Mouse (Mus musculus): ENCODE measurements around the gene Chst11. TPM values are rescaled to one million over a fixed set of nuclear protein-coding genes. Genes with fewer than 3 reads are reported as not detected.
A peak's percentile ranks its signal among the peaks of the same experiment; 100 is the strongest.

Gene Chst11
- total RNA-seq, 2 experiments from 2014 or later: 20.0 to 20.4 TPM

GRCm38 (mm10) chr10:83133866-83134570 is 148.7 kb downstream of the Chst11 start:
- no peak for ATAC-seq (replicated peaks; ENCODE audit: poor library complexity)

GRCm38 (mm10) chr10:83134896-83135295 is 149.6 kb downstream of the Chst11 start:
- ATAC-seq (replicated peaks; ENCODE audit: poor library complexity): no peak

GRCm38 (mm10) chr10:83135963-83136362 is 150.7 kb downstream of the Chst11 start:
- no peak for ATAC-seq (replicated peaks; ENCODE audit: poor library complexity)

DNA sequence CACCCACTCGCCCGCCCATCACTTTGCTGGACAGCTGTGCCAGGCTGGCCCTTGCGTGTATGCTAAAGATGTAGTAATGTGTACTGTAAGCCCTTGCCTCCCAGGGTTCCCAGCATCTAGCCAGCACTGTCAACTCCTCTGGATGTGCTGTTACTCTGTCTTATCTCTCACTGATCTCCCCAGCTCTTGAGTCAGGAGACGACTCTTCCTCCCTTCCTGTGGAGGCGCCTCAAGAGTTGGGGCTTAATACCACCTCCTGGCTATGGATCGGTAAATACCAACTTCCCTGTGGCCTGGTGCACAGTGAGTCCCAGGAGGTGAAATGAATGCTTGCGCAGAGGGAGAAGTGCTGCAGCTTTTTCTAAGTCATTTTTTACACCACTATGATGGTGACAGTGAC is 151.8 kb downstream of the Chst11 start:
- no peak for ATAC-seq (replicated peaks; ENCODE audit: poor library complexity)

- no peak for ATAC-seq (replicated peaks; ENCODE audit: poor library complexity)
Measured at GRCm38 (mm10) chr10:83139276-83139675, 154.0 kb downstream of the Chst11 start.

DNA sequence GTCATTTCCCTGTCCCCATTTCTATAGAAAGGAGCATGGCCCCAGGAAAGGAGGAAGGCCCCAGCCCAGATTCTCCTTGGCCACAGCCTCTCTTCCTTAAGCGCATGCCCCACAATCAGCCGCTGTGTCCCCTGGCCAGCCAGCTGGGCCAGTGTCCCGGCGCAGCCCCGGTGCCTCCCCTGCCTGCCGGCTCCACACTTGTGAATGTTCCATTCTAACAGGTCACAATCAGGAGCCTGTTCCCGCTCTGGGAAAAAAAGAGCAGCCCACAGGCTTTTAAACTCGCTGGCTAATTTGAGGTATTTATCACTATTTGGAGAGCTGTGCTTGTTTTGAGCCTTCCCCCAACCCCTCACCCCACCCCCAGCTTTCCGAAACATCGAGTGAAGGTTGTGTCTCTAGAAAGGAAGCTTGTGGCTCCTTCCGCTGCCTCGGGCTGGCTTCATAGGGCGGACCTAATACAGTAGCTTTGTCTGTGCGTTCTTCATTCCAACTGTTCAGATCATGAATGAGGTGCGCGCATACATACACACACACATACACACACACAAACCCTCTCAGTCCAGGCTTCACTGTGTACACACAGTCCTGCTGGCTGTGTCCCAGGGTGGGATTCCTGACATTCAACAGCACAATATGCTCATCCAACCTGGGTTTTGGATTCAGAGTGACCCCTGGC is 155.1 kb downstream of the Chst11 start:
- ATAC-seq (replicated peaks; ENCODE audit: poor library complexity): no peak

DNA sequence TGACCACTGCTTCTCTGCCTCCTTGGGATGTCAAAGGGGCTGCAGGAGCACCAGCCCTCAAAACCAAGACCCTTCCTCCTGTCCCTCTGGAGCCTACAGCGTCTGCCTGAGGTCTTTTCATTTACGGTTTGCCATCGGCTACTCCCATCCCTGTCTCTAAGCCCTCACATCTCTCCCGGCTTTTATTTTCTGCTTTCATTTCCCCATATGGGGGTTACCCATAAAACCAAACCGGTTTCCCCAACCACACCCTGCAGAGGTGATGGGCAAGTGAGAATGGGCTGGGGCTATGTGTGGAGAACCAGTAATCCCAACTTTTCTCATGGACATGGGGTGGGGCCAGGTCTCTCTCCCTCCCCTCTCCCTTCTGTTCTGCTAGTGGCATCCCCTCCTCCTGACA is 156.1 kb downstream of the Chst11 start:
- ATAC-seq (replicated peaks; ENCODE audit: poor library complexity): peak; percentile 45

DNA sequence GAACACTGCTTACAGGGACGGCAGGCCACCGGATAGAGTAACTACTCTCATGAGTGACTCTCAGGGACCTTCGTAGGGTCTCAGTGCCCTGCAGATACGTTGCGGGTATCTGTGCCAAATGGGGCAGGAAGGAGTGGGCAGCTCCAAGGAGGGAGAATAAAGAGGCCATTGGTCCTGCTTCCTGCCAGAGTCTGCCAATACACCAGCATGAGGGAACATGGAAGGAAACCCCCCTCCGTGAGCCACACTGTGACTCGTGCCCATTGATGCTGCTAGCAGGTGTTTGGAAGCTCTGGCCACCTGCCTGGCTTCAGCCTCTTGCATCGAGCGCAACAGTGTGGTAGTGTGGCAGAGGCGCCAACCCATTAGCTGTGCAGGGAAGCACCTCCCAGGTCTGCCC is 157.8 kb downstream of the Chst11 start:
- no peak for ATAC-seq (replicated peaks; ENCODE audit: poor library complexity)

- ATAC-seq (replicated peaks; ENCODE audit: poor library complexity): no peak
Measured at GRCm38 (mm10) chr10:83145836-83146235, 160.5 kb downstream of the Chst11 start.

- peak; percentile 30 for ATAC-seq (replicated peaks; ENCODE audit: poor library complexity)
Measured at GRCm38 (mm10) chr10:83149342-83150178, 164.3 kb downstream of the Chst11 start.

DNA sequence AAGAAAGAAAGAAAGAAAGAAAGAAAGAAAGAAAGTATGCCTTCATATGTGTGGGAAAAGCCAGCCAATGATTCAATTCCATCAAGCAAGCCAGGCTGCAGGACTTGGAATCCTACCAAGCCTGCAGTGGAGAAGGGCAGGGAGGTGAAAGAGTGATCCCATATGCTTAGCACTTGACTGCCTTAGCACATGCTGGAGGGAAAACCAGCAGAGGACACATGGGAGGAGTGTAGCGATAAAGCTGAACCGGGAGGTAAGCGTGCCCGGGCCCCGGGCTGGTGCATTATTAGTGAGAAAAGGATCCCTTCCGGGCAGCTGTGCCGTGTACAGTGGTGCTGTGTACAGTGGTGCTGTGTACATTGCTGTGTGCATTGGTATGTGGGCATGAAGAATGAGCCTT is 165.3 kb downstream of the Chst11 start:
- no peak for ATAC-seq (replicated peaks; ENCODE audit: poor library complexity)

- no peak for ATAC-seq (replicated peaks; ENCODE audit: poor library complexity)
Measured at GRCm38 (mm10) chr10:83151362-83151761, 166.1 kb downstream of the Chst11 start.

GRCm38 (mm10) chr10:83151896-83152685 is 166.8 kb downstream of the Chst11 start:
- no peak for ATAC-seq (replicated peaks; ENCODE audit: poor library complexity)

DNA sequence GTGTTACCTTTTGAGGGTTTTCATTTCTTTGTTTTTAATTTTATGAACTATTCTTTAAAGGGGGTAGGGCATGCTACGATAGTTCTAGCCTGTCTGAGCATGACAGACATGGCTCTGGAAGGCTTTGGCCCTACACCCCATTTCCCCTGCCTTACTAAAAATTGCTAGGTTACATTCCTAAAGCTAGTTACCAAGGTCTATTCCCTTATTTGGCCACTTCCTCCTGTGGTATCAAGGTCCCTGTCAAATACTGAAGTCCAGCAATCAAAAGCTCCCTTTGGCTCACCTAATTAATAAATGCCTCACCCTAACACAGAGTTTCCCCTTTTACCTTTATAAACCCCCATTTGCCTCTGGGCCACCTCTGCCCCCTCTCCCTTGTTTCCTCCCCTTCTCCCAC is 167.4 kb downstream of the Chst11 start:
- no peak for ATAC-seq (replicated peaks; ENCODE audit: poor library complexity)

GRCm38 (mm10) chr10:83153374-83153773 is 168.1 kb downstream of the Chst11 start:
- ATAC-seq (replicated peaks; ENCODE audit: poor library complexity): 0 out of 2 replicates have a peak, but pooled peaks have one; percentile 13

- peak; percentile 84 for ATAC-seq (replicated peaks; ENCODE audit: poor library complexity)
Measured at GRCm38 (mm10) chr10:83153887-83154286, 168.6 kb downstream of the Chst11 start.

- no peak for ATAC-seq (replicated peaks; ENCODE audit: poor library complexity)
Measured at GRCm38 (mm10) chr10:83157289-83157688, 172.0 kb downstream of the Chst11 start.

DNA sequence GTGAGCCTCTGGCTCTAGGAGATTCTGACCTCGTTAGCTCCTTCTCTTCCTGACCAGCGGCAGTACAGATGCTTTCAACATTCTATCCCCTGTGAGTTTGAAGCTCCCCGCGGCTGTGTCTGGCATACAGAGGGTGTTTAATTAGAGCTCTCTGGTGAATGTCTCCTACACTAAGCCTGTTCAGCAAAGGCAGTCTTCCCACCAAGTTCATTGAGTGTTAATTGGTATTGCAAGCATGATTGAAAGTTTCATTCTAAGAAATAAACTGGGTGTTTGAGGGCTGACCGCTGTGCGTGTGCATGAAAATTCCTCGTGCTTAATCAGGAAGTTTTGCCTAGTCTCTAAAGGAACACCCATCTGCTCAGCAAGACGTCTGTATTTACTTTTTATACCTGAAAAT is 173.0 kb downstream of the Chst11 start:
- ATAC-seq (replicated peaks; ENCODE audit: poor library complexity): no peak

DNA sequence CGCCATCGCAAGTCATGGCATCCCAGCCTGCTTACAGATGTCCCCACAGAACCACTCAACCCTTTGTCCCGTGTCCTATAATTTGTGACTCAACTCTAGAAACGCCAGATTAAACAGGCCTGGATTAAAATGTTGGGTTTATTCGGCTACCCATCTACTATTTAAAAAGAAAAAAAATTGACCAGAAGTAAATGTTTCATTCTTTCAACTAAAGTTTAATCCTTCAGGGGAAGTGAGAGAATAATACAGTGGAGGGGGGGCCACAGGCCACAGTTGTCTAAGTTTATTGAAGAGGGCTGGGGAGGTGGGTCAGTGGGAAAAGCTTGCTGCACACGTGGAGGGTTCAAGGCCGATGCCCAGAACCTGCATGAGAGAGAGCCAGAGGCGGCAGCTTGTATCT is 173.9 kb downstream of the Chst11 start:
- no peak for ATAC-seq (replicated peaks; ENCODE audit: poor library complexity)

DNA sequence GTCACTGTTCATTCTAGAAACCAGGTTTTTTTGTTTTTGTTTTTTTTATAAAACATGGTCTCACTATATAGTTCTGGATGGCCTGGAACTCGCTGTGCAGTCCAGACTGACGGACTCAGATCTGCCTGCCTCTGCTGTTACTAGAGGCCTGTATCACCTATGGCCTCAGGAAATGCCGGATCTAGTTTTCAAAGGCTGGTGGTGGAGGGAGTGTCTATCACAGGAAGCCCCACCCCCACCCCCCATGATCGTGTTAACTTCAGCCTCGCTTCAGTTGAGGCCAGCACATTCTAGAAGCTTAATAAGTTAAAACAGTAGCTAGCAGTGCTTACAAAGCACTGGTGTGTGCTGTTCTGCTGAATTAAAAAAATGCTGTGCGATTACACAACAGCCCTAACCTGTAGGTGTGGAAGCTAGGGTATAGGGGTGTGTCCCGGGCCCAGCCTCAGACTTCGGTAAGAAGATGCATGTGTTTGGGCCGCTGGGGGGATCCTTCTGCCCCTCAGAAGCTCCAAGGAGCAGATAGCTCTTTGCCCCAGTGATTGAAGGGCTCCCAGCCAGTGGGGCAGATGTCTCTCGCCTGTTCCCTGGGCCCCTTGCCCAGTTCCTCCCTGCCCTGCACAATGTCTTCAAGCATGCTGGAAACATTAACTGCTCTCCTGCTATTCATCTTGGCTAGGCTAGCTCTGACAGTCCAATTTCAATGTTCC is 176.5 kb downstream of the Chst11 start:
- ATAC-seq (replicated peaks; ENCODE audit: poor library complexity): peak; percentile 20
